Mouse (Mus musculus) retina, adult 2 months (tissue): Measurements from ENCODE around the gene Prss35.

Source experiments
- DNase-seq: peaks from one replicate; pipeline ENCODE4 v3.0.0-alpha.2; 2012; ENCODE audit warnings: low read depth, low spot score

Gene Prss35

DNA sequence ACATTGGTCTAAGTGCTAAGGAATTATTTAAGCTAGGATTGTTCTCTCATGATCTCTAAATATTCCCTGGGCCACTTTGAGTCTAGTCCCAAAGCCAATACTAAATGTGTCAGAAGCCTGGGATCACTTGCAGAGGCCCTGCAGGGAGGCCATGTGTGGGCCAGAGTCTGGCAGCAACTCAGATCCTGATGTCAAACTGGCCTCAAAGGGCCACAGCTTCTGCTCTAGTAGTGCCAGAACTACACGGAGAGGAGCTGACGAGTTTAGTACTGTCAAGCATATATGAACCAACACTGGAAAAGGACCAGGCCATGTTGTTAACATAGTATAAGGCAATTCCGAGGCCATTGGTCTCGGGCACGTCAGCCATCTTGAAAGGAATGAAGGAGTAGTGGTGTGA is 54.7 kb downstream of the Prss35 start:
- no peak for DNase-seq

DNA sequence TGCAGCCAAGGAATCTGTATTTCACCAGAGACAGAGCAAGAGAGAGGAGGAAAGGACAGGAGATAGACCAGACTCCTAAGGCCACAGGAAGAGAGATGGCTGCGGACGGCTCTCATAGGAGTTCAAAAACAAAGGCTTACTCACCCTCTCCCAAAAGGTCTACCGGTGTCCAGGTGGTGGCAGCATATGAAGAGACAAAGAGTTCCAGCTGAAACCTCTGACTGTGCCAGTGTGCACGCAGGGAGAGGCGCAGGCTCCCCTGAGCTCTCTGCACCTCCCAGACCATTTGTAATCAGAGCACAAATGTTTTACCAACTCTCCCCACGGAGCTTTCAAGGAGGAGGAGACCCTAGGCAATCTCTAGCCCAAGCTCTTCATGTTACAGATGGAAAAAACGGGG is 55.2 kb downstream of the Prss35 start:
- no peak for DNase-seq

DNA sequence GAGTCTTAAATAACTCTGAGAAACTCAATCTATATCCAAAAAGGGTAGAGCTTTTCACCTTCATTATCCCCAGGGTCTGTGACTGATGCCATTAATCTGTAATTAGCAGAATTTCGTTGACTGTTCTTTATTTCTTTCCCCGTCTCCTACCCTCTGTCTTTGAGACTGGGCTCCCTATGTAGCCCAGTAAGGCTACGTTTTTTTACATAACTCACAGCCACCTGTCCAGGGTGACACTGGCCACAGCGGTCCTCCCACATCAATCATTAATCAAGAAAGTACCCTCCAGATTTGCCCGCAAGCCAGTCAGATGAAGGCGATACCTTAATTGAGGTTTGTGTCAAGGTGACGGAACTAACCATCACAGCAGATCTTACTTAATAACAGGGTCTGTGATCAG is 55.6 kb downstream of the Prss35 start:
- DNase-seq, result no peak

DNA sequence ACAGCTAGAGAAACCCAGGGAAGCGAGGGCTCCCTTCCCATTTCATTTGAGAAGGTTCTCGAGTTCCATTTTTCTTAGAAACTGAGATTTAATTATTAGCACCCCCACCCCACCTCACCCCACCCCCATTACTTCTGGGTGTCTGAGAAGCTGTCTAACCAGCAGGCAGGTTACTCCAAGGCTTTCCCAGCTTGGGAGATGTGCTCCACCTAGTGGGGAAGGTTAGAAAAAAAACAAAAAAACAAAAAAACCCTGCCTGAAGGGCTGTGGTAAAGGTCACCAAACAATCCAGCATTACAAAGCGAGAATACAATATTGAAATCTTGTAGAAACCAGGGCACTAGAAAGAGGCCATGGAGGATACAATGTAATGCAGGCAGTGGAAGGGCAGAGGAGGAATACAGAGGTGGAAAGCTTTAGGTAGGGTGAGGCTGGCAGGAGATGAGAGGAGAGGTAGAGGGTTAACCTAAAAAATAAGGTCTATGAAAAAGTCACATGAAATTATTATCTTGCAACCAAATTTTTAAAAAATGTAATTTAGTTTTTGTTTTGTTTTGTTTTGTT is 57.2 kb downstream of the Prss35 start:
- no peak for DNase-seq
